Mouse (Mus musculus) adrenal gland, postnatal 4 days (tissue): ENCODE measurements at regions not wholly inside any gene's neighbourhood (a gene's known extent, or its start where the extent isn't known, plus 50 kb on each side); places are given as distances from the start of the nearest gene placed in this dataset.
"Not testable (repeated sequence)": the region's sequence is repeated elsewhere in the genome, so short reads cannot be mapped to it uniquely, and the experiment has no call there.

Experiments used
- DNase-seq, 2 experiments: peaks; one replicate each; pipeline ENCODE4 v3.0.0; 2021 to 2022; ENCODE audit warnings: low spot score in 2 of 2, mixed read lengths in 2 of 2

DNA sequence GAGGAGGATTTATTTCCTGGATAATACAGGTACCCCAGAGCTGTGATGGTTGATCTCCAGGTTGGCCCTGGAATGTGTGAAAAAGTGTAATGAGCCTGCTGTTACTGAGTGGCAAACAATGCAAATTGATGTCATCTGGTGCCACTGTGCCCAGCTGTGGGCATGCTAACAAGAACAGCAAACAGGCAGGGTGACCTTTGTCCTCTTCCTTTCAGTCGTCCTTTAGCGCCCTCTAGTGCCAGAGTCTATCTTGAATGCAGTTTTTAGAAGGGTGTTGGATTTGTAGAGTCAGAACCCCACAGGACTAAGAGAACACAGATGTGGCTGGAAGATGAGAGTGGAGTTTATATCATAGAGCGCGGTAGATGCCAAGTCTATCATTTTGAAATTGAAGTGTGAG is 164.3 kb downstream of the Sdhaf3 start:
- DNase-seq, result peak in 1 of 2 experiments; percentile 16

DNA sequence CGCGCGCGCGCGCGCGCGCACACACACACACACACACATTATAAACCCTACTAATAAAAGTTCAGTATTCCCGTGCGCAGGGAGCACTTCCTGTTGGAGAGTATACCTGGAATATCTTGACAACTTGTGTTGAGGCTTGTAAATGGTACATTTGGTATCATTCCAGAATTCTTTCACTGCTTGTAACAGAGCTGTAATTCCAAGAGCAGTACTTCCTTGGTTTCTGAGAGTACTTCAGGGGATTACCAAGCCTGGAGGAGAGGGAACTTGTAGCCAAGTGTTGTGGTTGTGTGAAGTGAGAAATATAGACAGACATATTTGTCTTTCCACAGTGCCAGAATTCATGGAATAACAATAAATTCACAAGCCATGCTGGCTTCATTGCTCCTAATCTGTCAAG is 177.2 kb downstream of the Sdhaf3 start:
- no peak for DNase-seq

DNA sequence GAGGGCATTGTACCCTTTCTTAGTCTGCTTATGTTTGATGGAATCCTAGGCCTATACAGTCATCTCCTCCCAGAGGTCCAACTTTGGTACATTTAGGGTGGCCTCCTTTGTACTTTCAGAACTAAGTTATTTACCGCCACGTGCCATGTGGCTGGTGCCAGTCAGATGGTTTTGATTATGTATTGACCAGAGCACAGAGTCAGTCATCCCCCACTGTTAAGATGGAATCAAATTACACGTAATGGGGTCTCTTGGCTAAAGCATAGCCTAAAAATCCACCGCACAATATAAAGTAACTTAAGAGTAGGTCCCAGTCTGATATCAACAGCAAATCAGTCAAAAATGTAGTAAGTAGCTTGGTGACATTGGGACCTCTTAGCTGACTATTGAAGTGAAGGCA is 178.3 kb downstream of the Sdhaf3 start:
- DNase-seq, result no peak

DNA sequence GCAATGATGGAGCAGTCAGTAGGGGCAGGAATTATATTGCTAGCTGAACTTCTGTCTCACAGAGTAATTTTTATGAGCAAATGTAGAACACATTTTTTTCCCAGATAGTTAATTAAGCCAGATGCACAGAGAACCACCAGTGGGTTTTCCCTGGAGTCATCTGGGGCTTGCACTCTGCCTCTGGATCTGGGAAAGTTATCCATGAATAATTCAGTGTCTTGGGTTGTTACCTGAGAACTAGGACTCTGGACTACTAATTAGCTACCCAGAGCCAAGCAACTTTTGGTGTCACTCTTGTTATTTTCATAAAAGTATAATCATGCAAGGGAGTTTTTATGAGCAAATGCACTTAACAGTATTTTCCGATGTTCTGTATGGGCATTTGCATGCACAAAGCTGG is 179.1 kb downstream of the Sdhaf3 start:
- no peak for DNase-seq

DNA sequence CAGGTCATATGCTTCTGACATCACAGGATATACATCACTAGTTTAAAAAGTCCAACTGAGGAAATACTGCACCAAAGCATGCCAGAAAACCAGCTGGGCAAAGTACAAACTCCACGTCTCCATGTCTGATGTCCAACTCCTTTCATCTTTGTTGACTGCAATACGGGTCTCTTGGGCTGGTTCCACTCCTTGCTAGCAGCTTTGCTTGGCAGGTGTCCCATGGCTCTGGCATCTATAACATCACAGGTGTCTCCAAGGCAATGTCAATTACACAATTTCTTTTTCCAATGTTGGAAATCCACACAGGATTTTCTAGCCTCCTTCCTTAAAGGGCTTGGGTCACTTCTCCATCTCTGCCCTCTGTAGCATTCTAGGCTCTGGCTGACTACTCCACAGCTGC is 225.9 kb downstream of the Sdhaf3 start:
- DNase-seq, result no peak

DNA sequence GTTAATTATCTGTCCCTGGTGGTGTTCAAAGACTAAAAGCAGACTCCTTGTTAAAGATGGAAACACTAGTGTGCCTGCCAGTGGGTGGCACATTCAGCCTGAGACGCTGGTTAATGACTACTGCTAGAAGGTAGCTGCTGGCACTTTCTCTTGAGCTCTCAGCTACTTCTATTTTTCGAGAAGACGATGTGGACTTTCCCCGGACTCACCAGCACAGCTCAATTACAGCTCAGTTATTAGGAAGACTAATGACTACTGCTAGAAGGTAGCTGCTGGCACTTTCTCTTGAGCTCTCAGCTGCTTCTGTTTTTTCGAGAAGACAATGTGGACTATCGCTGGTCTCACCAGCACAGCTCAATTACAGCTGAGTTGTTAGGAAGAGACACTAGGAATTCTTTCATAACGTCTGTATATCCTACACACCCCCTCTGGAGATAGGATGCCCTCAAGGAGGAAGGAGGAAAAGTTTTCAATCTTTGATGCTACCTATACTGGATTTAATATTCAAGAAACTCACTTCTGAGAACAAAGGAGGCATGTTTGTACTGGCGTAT is 243.3 kb downstream of the Sdhaf3 start:
- no peak for DNase-seq

DNA sequence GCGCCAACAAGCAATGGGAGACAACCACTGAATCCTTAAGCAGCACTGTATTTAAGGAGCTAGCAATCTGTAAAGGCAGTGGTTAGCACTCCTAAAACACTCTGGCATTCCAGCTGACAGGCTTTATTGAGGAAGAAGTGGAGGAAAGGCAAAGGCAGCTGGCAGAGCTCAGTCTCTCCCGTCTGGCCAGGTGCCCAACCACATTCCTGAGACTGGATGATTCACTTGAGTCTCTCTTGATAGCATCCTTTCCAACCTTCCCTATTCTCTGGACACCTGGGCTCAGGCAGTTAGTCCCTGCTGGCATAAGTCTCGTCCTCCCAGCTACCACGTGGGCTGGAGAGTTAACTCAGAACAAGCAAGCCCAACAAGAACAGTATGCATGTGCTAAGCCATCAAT is 260.1 kb downstream of the Sdhaf3 start:
- DNase-seq, result no peak

DNA sequence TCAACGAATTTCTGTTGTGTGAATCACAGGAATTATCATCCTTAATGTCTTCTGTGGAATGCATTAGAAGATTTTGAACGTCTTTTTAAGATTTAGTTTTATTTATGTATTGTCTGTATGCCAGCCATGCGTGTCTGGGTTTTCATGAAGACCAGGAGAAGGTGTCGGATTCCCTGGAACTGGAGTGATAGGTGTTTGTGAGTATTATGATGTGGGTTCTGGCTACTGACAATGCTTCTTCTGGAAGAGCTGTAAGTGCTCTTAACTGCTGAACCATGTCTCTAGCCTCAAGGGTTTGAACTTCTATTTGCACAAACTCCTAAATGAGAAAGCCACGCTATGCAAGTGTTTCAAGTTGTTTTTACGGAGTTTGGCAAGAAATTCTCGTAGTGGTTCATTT is 296.5 kb downstream of the Sdhaf3 start:
- DNase-seq, result no peak

DNA sequence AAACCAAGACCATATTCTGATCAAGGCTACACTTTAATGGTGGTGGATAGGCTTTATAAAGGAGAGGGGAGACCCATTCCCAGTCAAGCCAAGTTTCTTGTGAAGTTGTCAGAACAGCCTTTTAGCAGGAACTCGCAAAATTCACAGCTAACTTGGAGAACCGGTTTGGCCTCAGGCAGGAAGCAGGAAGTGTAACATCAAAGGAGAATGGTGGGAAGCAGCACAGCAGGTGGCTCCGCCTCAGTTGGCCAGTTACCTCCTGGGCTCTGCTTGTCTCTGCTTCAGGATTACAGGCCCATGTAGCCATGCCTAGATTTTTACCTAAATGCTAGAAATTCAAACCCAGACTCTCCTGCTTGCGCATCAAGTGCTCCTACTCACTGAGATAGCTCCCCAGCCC is 277.2 kb upstream of the Tac1 start:
- DNase-seq, result no peak

DNA sequence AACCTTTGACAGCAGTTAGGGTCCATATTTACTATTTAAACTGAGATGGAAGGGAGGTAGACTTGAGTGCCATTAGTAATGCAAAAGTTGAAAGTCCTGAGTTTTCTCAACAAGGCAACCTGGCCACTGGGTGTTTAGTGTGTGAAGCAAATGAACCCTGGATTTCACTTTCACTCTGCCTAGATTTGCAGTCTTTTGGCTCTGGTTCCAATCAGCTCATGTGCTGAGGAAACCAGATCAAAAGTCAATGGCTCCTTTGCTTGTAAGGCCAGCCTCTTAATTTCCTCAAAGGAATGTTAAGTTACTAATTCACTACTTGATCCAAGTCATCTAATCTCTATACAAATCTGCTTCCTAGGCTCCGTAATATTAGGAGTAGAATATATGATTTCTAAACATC is 247.7 kb upstream of the Tac1 start:
- DNase-seq, result no peak

DNA sequence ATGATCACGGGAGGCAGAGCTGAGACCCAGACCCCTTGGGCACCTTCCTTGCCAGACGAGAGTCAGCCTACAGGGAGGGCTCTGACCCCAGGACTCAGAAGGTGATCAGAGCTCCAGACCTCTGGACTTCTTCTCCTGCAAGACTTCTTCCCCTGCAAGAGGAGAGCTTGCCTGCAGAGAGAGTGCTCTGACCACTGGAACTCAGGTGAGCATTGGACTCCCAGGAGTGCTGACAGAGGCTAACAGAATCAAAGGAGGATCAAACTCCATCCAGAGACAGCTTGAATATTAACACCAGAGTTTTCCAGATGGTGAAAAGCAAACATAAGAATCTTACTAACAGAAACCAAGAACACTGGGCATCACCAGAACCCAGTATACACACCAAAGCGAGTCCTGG is 241.2 kb upstream of the Tac1 start:
- DNase-seq, result no peak

DNA sequence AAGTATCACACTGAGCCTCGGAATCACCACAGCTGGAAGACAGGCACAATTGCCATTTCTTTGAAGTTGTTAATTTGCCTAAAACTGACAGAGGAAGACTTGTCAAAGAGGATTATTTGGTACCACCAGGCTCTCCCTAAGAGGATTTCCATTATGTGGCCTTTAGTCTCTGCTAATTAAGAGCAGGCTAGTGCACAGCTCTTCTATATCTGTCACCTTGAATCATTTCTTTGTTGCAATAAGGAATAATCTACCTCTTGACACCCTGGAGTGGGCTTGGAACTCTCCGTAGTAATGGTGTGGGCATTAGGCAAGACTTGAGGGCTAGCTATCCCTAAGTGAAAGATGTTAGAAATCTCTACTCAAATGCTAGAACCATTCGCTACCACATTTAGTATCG is 227.7 kb upstream of the Tac1 start:
- no peak for DNase-seq

DNA sequence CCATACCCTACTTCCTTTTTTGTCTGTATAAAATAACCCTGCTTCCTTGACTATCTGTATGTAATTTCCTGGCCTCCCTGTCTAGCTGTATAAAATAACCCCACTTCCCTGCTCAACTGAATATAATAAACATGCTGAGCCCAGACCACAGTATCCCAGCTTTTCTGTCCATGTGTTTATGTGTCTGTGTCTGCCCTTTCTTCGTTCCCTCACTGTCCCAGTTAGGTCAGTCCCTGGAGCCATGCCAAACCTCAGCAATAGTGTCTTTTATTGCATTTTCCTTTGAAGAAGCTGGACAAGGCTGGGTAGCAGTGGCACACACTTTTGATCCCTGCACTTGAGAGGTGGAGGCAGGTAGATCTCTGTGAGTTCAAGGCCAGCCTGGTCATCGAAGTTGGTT is 198.0 kb upstream of the Tac1 start:
- DNase-seq, result no peak

DNA sequence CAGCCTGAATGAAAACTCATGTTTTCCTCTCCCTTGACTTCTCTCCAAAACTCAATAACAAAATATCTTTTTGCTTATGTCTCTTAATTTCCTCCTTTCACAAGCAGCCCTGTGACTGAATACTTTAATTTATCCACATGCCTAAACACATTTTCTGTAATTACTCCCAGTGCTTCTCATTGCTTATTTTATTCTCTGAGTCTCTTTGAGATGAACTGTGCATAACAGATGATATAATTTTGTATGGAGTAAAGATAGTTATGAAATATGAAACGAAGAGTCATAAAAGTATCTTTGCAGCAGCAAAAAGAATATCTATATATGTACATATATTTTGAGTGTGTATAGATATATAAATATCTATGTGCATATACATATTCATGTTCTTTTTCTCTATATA is 187.5 kb upstream of the Tac1 start:
- no peak for DNase-seq

DNA sequence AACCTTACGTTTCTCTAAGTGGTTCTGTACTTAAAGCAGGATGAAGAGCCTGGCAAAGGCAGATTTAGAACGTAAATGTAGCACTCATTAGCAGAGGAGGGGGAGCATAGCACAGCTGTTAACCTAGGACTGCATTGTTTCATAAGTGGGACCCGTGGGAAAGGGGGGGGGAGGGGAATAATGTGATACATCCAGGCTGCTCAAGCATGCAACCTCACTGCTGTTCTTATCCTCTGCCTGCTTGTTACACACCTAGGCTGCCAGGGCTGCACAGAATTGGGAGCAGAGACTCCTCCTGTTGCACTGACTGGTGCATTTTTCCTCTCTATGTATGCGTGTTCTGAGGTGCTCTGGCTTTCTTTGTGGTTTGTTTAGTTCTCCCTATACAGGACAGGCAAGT is 180.1 kb upstream of the Tac1 start:
- no peak for DNase-seq

DNA sequence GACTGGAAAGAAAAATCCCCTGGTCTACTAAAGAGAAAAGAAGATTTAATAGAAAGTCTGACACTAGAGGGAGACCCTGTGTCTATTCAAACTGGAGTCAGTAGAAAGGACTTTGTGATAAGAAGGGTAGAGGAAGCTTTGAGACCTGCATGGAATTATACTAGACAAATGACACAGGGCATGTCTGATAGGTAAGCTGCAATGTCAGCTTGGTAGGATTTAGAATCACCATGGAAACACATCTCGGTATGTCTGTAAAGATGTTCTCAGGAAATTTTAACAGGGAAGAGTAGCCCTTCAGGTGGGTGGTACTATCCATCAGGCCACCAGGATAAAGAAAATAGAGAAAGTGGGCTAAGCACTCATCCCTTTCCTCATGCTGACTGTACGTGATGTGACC is 178.8 kb upstream of the Tac1 start:
- no peak for DNase-seq

DNA sequence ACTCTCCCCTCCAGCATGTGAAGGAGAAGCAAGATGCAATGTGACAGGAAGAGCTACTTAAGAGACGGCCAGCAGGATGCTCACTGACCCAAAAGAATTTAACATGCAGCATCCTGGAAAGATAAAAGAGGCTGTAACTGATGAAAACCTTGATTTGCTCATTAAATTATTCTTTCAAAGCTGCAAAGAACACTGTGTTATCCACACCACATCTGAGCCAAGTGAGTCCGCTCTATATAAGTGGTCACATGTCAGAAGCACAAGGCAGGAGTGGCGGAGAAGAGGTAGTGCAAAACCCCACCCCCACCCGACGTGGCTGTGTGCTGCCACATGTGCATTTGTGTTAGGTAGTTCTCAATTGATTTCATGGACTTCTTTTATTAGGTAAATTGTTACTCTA is 176.0 kb upstream of the Tac1 start:
- DNase-seq, result no peak

DNA sequence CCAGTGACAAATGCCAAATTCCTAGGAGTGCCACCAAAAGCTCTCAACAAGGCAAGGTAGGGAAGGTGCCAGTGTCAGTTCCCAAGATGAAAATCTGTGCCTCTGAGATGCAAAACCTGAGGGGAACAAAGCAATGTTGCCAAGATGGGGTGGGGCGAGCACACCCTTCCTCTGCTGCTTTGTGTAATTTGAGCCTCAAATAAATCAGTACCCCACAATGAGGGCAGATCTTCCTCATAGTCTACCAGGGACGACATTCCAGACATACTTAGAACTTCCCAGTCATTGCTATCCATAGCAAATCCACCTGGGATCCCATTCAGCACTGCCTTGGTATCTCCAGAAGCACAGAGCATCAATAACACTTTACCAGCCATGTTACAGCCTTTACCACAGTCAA is 129.9 kb upstream of the Tac1 start:
- DNase-seq, result no peak

DNA sequence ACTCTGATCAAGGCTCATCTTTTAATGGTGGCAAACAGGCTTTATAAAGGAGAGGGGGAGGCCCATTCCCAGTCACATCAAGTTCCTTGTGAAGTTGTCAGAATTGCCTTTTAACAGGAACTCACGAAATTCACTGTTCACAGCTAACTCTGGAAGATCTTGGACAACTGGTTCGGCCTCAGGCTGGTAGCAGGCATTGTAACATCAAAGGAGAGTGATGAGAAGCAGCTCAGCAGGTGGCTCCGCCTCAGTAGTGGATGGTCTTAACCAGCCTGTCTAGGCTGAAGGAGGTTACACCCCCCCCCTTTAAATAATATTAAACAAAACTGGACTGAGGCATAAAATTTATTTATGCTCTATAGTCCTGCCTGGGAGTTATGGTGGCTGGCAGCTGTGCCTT is 113.0 kb upstream of the Tac1 start:
- DNase-seq, result no peak

DNA sequence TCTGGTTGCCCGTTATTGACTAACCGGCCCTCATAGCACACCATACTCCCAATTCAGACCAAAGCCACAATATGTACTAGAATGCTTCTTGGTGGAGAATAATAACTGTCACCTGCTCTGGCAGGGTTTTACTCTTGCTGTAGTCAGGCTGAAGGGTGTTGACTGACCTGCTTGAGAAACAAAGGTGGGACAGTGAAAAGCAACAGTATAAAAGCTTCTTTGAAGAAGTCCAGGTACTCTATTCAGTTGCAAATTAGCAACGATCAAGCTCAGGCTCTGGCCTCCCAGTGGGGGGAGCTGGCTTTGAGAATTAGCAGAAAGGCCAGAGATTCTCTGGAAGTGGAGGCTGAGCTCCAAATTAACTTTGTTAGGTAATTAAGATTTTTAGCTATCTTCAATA is 112.4 kb upstream of the Tac1 start:
- DNase-seq, result not testable (repeated sequence)

DNA sequence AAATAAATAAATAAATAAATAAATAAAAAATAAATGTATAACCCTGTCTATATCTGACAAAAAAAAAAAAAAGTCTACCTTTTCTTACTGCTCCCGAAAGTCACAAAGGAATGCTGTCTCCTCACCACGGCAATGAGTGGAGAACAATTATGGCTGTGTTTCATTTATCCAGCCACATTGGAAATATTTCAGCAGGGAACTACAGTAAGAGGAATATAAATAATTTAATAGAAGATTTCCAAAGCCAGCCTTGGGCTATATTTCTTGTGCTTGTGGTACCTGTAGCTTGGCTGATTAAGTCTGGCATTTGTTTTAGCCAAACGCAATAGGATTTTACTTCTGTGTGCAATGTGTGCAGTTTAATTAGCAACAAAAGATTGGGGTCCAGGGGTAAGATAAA is 98.8 kb upstream of the Tac1 start:
- DNase-seq, result no peak

DNA sequence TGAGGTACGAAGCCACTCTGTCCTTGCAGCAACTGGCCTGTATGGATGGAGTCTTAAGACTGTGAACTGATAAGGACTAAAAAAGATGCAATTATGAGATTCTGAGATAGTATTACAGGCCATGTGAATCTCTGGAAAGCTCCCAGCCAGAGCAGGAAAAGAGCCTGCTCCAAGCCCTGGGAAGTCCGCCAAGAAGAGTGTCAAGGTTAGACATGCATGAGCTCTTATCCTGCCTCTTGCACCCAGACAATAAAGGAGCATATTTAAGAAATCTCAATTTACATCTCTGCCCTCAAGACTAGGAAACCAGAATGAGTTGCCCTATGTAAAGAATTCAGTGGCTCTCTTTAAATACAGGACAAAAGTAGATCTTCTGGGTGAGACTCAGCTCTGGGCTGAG is 90.8 kb upstream of the Tac1 start:
- peak in 1 of 2 experiments; percentile 7 for DNase-seq

DNA sequence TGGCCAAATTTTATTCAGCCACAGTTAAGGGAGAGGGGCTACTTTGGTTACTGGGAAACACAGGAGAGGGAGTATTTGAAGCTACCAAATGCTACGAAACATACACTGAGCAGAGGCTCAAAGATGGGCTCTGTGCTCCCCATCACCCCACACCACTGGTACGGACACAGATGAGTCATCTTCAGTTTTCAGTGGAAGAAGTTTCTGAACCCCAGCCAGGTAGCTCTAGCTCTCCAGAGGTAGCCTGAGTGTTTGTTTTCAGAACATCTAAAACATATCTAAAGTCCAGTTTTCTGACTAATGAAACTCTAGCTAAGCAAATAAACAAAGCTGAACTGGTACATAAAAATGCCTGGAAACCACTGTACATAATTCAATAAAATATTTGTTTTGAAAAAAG is 90.3 kb upstream of the Tac1 start:
- DNase-seq, result no peak

DNA sequence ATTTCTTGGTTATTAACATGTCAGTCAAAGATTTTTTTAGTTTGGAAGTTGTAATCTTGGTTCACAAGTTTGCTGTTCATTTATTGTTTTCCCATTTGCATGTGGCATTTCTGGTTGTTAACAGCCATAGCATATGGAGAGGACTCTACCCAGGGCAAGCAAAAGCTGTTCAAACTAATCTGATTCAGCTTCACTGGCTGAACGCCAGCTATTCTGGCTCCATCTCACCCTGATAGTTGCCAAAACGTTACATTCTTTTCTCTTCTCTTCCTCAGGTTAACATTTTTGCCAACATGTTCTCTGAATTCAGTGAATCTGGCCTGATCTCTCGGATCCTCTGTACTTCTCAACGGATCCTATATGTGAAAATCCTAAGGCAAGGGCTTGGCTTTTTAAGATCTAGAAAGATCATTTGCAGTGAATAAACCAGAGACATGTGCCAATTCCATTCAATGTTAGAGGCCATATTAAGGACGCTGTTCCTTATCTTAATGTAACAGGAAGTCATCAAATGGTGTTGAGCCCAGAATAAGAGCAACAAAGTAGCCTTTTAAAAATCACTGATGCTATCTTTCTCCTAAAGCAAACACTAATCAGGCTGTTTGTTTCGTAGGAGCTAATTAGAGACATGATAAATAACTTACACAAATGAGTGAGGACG is 82.2 kb upstream of the Tac1 start:
- no peak for DNase-seq
